Mouse (Mus musculus) ES-Bruce4 (cell line): Measurements from ENCODE around the gene Adam10.

Experiments
- CTCF ChIP-seq: IDR thresholded peaks from one replicate; pipeline ENCODE4 v1.8.1; 2011; ENCODE audit warnings: low read depth, low read length
- POLR2A ChIP-seq: IDR thresholded peaks from one replicate; pipeline ENCODE4 v1.8.1; 2011; ENCODE audit warnings: low read length; ENCODE audit not compliant: insufficient read depth

DNA sequence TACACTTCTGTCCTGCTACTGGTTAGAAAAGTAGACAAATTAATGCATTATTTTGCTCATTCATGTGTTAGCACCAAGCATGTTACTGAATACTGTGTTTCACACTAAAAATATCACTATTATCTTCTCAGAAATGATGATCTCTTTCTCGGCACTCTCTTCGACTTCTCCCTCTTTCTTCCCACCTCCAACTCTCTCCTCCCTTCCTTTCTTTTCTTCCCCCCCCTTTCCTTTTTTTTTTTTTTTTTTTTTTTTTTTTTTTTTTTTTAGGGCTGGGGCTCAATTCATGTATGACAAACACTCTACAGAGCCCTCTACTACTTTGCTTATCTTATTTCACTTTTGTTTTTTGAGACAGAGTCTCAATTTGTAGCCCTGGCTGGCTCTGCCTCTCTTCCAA lies 20.5 kb upstream of the Adam10 start:
- TF ChIP-seq POLR2A (no peak), CTCF (no peak)
